In genomic region chr2:3959181-3959580, GRCm38 (mm10) we compare ENCODE assay signal across 15 mouse cellular contexts.
"Had no signal": no experiment of that assay in that cellular context is flagged by ENCODE, and none has a peak within 500 bp of the region (broad histone marks: within the 10 kb centered on the region; RNA-seq: fewer than 3 reads in every experiment).

No protein-coding gene starts in this region.

- H3K36me3 ChIP-seq: limb, embryonic 12.5 days; liver, embryonic 13.5 days; lung, embryonic 15.5 days; neural tube, embryonic 13.5 days had no signal

- DNase-seq: kidney, adult 9 months; kidney, postnatal 36 days; liver; liver, embryonic 13.5 days; liver, postnatal 0 days; lung, postnatal 14 days; midbrain, embryonic 14.5 days; right cerebral cortex, postnatal 14 days; thymus, postnatal 36 days had no signal

- H3K4me3 ChIP-seq: layer of hippocampus, adult 2 months; limb, embryonic 12.5 days; liver, embryonic 13.5 days; lung, embryonic 15.5 days; neural tube, embryonic 13.5 days had no signal

- ATAC-seq: liver, postnatal 0 days had no signal

- H3K9me3 ChIP-seq: limb, embryonic 12.5 days; liver, embryonic 13.5 days; lung, embryonic 15.5 days; neural tube, embryonic 13.5 days had no signal

- H3K9ac ChIP-seq: limb, embryonic 12.5 days; liver, embryonic 13.5 days; liver, postnatal 0 days; lung, embryonic 15.5 days; neural tube, embryonic 13.5 days had no signal

- H3K4me1 ChIP-seq: liver, embryonic 13.5 days; neural tube, embryonic 13.5 days had no signal

- H3K27me3 ChIP-seq: limb, embryonic 12.5 days; liver, embryonic 13.5 days; lung, embryonic 15.5 days had no signal

- H3K27ac ChIP-seq: kidney, postnatal 0 days; layer of hippocampus, adult 2 months; limb, embryonic 12.5 days; liver, embryonic 13.5 days; lung, embryonic 15.5 days; macrophage; neural tube, embryonic 13.5 days had no signal

- H3K4me2 ChIP-seq: limb, embryonic 12.5 days; liver, embryonic 13.5 days; lung, embryonic 15.5 days; neural tube, embryonic 13.5 days had no signal
